Mouse (Mus musculus): Measurements from ENCODE around the gene Cfap97d2.

GRCm38 (mm10) chr8:13695203-13695867 is 10.4 kb upstream of the Cfap97d2 start:
- no peak for TF ChIP-seq GATA1 (IDR thresholded peaks at IDR 0.05; ENCODE audit: low read length)
- TF ChIP-seq TAL1 (IDR thresholded peaks at IDR 0.05; ENCODE audit: low read length), result no peak

Data from erythroblast, embryonic 14.5 days (primary cell).